Mouse (Mus musculus) embryo, embryonic 9.5 days (tissue): ENCODE measurements at regions not wholly inside any gene's neighbourhood (a gene's known extent, or its start where the extent isn't known, plus 50 kb on each side); places are given as distances from the start of the nearest gene placed in this dataset.
"Not testable (repeated sequence)": the region's sequence is repeated elsewhere in the genome, so short reads cannot be mapped to it uniquely, and the experiment has no call there.

ENCODE experiments used
- DNase-seq: peaks from one replicate; pipeline ENCODE4 v3.0.0-alpha.2; 2017; ENCODE audit errors: extremely low spot score

DNA sequence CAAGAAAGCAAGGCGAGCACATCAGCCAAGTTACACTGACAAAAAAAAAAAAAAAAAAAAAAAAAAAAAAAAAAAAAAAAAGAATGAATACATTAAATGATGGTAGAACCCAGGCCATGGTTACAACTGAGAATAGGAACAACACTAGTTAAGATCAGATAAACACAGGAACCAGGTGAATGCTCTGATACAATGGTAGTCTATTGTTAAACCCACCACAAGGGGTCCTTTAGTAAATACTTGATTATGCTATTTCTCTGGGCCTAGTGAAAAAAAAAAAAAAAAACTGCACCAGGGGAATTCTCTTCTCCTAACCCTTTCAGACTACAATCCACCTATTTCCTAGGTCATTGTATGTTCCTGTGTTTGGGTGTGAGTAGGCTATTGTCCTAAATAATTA, 2289.7 kb downstream of the Cntnap5b start:
- DNase-seq: no peak

DNA sequence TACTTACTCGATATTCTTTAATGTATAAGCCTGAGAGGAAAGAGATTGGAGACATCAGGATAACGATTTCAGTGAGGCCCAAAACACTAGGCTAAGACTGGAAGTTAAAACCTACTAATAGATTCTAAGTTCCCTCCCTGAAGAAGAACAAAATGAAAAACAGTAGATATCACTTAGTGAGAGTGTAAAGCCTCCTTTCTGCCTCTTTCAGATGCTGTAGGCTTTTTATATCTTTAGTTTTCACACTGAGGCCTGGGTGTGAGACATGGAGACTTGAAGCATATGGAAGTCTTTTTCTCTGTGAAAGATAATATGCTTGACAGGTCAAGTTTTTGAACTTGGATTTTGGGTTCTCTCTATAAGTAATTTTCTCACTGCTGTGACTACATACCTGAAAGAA, 2333.1 kb downstream of the Cntnap5b start:
- DNase-seq: no peak

DNA sequence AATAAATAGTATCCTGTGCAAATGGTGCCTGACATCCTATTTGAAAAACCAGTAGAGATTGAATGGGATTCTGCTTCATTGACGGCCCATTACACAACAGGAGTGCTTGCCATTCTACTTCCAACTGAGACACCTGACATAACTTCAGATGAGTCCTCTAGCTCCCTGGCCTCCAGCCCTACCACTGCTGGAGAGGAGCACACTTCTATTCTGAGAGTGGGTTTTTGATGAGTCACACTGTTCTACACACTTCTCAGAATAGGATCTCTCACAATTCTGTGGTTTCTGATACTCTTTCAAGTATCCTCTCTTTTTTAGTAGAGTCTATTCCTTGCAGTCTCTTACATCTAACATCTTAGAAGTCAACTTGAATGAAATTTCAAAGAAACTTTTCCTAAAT, 2366.5 kb downstream of the Cntnap5b start:
- DNase-seq: no peak

DNA sequence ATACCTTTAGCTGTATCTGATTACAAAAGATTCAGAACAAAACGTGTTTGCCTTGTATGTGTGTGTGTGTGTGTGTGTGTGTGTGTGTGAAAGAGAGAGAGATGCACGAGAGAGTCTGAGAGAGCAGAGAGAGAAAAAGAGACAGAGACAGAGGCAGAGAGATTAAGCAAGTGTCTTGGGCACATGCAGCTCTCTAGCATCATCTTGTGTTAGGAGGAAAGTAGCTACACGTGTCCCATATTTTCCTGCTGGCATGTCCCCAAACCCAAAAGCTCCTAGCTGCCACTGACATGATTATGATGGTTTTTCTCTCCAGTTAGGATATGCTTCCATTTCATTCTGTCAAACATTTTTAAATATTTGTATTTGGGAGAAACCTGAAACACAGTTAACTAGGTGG, 2373.8 kb downstream of the Cntnap5b start:
- no peak for DNase-seq

DNA sequence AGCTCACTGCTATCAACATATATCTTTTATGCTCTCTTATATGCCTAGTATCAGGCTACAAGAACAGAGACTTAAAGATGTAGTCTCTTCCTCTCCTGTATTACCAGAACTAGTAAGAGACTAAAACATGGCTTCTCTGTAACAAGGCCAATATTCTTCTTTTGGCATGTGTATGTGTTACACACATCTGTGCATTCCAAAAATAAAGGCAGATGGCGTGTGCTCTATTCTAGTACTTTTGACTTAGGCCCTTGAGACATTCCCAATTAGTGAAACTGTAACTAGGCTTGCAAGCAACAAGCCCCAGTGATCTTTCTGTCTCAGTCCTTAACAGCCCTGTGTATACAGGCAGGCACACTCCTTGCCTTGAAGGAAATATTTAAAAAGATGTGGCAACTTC, 2394.1 kb downstream of the Cntnap5b start:
- no peak for DNase-seq

DNA sequence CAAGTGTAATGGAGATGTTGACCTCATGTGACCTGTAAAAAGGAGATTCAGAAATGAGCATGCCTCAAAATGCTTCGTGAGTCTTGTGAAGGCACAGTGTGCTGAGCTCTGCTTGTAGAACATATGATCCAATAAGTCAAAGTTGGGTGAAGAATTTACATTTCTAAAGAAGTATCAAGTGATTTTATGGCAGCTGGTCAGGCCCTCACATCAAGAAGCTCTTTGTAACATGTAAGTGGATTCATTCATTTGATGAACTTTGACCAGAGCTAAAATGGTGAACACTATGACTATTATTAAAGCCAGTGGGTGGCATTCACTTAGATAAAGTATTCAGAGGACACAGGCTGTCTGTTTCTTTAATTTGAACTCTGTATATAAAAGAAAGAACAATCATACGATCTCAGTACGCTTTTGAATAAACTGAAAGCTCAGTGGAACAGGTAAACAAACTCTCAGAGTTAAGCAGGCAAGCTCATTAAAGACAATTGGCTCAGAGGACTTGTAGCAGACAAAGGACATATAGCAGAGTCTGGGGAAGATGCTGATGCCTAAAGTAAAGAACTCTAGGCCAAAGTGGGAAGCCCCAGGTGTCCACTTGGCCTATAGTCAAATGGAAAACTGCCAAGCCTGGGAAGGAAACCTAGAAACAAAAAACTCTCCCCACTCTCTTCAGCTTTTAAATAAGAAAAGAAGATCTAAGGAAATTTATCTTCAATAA, 2398.2 kb downstream of the Cntnap5b start:
- DNase-seq: peak; percentile 8

DNA sequence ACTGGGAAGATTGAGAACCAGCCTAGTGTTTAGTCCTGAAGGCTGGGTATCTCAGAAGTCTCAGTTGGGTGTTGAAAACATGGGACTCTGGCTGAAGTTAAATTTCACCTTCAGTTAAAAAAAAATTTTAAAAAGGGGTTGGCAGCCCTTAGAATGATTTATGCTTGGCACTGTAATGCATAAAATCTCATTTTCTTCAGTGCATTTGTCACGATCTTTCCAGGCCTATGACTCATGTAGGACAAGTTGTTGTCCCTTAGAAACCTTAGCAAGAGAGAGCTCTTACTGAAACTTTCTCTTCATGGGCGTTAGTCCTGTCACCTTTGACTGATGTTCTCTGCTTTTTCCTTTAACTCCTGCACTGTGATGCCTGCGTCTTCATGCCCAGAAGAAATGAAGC, 2413.4 kb downstream of the Cntnap5b start:
- no peak for DNase-seq

DNA sequence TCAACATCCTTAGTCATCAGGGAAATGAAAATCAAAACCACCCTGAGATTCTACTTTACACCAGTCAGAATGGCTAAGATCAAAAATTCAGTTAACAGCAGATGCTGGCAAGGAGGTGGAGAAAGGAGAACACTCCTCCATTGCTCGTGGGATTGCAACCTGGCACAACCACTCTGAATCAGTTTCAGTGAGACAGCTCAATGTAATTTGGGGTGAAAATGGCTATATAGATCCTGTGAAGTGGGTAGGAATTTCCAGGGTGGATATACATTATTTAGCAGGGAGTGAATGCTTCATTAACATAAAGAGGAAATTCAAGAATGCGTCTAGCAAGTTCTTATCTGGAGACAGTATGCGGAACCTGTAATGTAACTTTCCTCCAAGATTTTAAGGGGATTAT, 2462.9 kb downstream of the Cntnap5b start:
- DNase-seq: no peak

DNA sequence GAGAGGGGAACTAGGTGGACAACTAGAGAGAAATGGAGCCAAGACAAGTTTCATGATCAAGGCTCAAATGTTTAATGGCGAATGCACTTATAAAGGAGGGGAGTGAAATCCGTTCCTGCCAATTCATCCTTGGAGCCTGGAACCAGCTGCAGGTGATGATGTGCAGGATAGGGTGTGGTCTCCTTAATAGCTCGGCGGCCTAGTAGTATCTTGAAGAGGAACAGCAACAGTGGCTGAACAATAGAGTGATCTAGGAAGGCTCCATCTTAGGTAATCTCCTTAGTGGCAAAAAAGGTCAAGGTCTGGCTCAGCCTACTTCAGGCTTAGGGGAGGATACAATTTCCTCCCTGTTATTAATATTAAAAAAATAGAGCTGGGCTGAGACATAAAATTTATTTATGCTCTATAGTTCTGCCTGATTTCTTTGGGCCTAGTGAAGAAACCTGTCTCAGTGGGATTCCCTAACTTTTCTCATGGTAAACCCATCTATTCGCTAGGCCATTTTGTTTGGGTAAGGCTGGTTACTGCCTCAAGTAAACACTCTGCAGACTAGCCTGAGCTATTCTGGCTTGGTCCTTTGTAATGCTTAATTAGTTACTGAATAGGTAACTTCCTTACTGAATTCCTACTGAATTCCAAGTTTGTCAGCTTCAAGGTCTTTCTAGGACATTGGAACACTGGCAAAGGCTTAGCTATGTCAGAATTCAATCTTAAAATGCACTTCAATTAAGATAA, 2490.7 kb downstream of the Cntnap5b start:
- DNase-seq: not testable (repeated sequence)

DNA sequence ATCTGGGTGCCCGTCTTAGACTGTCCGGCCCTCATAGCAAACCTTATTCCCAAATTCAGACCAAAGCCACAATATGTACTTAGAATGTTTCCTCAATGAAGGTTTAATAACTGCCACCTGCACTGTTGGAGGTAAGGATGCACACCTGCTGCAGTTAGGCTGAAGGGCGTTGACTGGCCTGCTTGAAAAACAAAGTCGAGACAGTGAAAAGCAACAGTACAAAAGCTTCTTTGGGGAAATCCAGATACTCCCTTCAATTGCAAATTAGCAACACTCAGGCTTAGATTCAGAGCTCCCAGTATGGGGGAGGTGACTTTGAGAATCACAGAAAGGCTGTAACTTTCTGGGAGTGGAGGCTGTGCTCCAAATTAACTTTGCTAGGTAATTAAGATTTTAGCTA, 2491.9 kb downstream of the Cntnap5b start:
- DNase-seq: not testable (repeated sequence)

DNA sequence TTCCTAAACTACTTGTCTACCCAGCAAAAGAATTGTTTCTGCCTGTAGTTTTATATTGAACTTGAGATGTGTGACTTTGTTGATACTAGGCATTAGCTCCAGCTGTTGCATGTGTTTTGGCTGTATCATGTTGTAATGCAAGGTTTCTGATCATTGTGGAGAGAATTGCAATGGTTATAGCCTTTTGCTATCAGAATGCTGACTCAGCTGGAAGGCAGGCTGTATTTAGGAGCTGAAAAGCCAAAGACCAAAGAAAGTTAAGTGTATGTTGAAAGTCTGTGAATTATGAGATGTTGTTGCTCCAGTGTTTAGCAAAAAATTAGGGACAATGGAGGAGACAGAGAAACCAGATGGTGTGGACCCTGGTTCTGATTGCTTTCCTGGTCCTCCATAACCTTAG, 2493.9 kb upstream of the Cdh20 start:
- DNase-seq: no peak

DNA sequence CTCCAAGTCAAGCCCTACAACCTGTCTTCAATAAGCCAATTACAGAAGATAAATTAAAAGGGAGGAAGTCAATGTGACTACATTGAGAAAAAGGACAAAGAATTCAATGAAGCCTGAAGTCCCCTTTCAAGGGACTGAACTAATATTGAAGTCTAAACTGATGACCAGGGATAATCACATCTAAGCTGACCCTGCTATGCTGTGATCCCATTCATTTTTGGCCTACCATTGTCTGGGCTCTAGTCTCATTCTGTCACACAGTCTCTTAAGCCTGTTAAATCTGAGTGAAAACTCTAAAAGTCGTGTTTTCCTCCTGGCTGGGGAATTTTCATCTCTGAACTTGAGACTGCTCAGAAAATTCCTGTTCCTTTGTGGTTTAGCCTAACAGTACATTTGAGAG, 2480.0 kb upstream of the Cdh20 start:
- DNase-seq: no peak

DNA sequence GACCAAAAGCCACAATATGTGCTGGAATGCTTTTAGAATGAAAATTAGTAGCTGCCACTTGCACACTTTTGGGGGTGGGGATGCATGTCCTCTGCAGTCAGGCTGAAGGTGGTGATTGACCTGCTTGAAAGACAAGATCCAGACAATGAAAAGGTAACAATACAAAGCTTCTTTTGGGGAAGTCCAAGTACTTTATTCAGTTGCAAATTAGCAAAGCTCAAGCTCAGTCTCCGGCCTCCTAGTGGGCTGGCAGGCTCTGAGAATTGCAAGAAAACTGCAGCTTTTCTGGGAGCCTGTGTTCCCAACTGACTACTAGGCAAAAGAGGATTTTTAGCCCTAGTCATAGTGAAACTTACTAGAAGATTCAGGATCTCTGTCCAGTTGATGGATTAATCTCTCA, 2464.8 kb upstream of the Cdh20 start:
- no peak for DNase-seq

DNA sequence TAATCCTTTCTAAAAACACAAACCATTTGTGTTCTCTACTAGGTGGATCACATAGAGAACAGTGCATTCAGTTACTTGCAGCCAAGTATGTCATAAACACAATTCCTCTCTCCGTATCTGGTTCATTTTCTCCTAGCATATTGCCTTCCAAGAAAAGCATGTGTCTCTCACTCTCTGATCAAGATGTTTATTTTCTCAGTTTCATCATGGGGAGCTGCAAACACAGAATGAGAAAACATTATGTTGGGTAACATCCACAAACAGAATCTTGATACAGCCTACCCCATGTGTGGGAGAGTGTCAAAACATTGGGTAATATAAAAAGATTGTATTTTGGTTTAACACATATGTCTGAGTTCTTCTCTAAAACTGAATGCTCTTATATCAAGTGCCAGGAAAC, 2415.2 kb upstream of the Cdh20 start:
- DNase-seq: no peak

DNA sequence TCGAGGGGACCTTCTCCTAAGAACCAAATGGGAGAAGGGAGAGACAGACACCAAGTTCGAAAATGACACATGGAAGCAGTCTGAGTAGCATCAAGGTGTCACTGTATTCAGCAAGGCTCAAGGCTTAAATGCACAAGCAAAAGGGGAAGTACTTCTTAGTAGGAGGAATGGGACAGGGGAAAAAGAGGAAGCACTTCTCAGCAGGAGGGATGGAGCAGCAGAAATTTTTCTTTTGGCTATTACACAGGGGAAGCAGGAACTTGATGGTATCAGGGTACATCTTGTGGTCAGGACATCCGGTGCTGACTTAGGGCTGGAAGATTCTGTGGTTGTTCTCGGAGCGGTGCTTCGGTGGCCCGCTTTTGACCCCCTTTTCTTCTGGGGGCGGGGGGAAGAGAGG, 2410.4 kb upstream of the Cdh20 start:
- not testable (repeated sequence) for DNase-seq

DNA sequence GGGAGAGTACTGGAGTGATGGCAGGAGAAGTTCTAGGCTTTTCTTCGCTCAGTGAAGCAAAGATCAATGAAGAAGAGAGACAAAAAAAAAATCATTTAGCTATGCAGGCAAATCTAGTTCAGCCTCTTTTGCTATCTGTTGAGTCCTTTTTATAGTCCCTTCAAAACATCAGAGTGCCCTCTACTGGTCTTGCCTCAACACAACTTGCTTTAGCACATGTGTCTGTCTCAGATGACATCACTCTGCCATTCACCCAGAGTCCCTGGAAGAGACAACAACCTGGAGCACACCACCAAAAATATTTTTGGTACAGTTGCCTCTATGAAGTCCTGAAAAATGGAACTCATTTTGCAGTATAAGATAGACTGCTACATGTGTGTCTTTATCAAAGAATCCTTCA, 2389.7 kb upstream of the Cdh20 start:
- DNase-seq: peak; percentile 6
